Mouse (Mus musculus) left cerebral cortex, adult 8-10 months (tissue): Measurements from ENCODE around the gene Dop1a. TPM values are rescaled to one million over a fixed set of nuclear protein-coding genes. Genes with fewer than 3 reads are reported as not detected.

Experiments
- DNase-seq, 2 experiments: peaks; one replicate each; pipeline ENCODE4 v3.0.0; 2022; ENCODE audit warnings: low spot score in 2 of 2
- total RNA-seq, 4 experiments: library from RNA; stranded (reverse); gene quantifications; 2 replicates each; pipeline ENCODE4 v1.2.4; 2022

Gene Dop1a
- 10 to 100 TPM; 53.2 to 62.0 (median 57.5) TPM for total RNA-seq

DNA sequence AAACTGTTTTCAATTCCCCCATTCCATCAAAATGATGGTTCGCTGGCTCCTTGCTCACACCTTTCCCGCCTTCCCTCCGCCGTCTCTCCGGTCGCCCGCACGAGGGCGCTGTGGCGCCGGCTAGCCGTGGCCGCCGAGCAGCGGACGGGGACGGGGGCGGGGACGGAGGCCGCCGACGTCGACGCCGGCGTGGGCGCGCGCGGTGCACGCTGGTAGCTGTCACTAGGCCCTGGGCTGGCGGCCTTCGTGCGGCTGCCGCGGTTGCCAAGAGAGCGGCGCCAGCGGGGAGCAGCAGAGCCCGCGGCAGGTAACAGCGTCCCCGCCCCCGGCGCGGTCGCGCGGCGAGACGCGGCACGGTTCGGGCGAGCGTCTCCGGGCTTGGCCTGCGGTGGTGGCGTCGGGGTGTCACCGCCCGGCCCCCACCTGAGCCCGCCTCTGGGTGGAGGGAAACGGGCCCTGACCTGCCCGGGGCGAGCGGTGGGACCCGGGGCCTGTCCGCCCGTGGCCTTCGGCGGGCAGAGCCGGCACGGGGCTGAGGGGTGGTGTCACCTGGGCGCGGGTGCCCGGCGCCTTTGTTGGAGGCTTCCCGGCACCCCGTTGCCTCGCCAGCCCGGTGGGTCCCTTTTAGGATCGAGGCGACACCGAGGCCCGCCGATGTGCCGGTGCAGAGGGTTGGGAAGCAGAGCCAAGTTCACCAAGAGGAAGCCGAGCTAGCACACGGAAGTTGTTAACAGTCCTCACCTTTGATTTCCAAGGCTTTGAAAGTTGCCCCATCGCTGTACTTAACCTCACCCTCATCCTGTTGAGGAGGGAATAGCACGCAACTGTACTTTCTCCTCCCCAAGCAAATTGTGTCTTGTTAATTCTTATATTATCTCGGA lies at the start of gene Dop1a:
Dop1a (plus strand) TSS at position 165 of the 881 bp plus-strand sequence.
- DNase-seq = peak; percentile 68 to 84

DNA sequence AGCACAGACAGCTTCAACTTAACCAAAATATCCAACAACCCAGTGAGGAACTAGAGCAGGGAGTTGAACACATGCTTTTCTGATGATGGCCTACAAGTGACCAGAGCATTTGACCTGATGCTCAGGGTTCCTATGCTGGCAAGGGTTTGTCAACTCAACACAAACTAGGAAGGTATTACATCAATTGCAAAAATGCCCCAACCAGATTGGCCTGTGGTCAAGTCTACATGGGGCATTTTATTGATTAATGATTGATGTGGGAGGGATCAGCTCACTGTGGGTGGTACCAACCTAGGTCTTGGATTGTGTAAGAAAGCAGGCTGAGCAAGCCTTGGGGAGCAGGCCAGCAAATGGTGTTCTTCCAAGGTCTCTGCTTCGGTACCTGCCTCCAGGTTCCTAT lies 49.0 kb upstream of the Dop1a start:
- no peak for DNase-seq

DNA sequence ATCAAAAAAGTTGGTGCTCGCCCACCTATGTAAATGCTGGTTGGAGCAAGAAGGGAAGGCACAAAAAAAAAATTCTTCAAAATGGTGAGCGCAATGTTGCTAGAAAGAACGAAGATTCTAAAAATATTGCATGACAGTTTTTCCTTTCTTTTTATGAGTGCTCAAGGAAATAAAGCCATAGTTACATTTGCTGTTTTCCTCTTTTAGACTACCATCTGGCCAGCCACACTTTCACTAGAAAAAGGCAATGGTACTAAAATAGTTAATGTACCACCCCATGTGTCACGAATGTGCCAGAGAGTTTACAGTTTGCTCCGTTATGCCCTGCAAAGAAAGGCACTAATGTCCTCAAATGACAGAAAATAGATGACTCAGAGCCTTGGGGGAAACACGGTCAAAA lies 47.6 kb upstream of the Dop1a start:
- peak in 1 of 2 experiments; percentile 22 for DNase-seq

DNA sequence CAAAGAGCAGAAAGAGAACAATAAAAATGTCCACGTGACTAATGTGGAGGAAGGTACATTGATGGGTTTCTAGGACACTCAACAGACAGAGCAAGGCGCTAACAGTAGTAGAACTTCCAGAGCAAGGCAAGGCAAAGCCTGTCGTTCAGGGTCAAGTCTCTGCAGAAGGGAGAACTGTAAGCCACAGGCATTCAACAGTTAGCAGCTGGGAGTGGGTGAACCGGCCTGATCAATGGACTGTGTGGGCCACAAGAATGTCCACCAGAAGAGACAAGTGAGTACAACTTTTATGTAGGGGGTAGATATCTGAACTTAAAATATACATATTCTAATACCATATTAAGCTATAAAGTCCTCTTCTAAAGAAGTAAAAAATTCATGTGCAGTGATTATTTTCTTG lies 43.6 kb upstream of the Dop1a start:
- DNase-seq = no peak

DNA sequence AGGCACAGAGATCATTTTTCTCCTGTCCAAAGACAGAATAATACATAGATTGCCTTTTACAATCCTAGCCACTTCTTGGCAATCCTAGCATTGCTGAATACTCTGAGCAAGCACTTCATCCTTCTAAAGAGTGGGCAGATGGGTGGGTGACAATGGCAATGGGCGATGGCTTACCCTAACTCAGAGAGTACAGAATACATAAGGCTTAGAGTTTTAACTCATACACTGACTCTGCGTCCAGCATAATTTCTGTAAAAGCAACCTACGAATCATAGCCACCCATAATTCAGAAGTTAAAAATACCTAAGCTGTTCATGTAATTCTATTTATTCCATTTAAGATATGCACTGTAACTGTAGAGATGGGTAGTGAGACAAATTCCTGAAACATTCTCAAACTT lies 31.4 kb upstream of the Dop1a start:
- DNase-seq = no peak

DNA sequence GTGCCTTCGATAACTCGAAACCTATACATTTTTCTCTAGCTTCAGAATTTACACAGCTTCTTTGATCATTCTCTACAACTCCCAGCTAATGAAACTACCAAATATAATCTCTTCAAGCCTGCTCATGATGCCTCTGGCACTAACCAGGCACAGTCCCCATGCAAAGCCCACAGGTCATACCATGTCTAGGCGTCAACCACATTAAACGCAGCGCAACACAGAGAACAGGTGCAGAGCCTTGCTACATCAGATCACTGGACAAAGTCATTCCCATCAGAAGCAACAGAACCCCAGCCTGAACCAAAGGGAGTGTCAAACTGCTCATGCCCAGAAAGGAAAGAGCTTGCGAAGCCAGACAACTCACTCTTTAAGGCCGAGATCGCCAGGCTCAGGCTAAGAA lies 30.3 kb upstream of the Dop1a start:
- DNase-seq = no peak

DNA sequence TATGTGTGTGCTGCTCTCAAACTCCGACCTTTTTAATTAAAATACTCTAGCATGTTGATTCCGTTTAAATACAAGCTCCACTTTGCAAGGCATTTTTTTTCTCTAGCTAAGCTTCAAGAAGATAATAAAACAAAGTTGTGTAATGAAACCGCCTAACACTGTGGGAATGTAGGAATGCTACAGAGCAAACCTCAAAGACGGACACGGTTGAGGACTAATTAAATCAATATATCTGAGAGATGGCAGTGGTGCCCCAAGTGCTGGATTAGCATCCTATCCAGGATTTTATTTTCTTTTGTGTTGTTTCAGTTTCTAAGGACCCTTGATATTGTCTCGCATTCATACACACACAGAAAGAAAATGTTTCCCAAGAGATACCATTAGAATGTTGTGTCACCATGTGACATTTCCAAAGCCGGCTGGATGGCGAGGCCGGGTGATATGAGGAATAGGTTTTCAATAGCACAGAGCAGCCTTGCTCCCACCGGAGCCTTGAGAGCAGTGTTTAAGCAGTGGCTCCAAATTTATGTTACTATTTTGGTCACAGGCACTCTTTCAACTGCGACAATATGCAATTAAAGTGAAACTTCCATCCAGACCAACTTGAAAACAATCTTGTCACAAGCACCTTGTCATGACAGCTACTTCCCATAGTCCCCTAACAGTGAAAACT lies 28.5 kb upstream of the Dop1a start:
- no peak for DNase-seq

DNA sequence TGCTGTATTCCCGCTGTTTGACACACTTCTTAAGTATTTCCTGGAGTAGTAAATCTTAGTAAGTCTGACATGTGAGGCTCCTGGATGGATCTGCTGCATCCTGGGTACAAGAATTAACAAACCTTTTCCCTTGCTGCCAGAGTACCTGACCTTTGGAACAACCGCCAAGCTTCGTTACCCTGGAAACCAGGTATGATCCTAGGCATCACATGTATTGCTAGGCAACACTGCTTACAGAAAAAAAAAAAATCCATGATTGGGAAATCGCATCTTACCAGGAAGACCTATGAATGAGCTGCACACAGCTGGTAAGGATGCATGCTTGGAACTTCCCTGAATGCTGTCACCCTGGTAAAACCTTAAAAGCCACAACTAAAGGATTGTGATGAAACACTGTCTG lies 24.7 kb upstream of the Dop1a start:
- no peak for DNase-seq

DNA sequence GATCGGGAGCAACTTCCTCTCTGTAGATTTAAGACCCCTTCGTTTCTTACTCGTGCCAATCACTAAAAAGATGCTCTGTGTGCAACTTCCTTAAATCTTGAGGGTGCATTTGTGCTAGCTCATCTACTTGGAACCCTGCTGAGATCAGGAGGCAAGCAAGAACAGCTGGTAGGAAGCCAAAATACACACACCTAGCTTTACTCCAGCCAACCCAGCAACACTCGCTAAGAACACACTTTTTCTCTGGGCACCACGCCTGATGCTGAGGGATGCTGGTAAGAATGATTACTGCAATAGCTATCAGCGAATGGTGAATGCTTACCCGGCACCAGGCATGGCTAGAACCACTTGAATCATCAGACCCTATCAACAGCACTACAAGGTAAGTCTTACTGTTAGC lies 20.1 kb upstream of the Dop1a start:
- DNase-seq = no peak

DNA sequence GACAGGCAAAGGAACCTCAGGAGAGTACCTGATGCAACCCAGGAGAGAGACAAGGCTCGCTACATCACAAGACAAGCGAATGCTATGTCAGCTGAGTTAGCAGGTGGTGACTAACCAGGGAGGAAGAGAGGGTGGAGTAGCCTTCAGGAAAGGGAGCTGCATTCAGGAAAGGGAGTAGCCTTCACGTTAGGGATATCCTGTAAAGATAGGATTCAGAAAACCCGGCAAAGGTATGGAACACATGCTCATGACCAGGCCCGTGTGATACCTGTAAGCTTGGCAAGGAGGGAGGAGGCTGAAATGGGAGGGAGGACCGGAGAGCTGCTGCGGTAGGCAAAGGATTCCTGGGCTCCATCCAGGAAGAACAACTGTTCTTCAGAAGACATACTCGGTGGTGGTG lies 19.5 kb upstream of the Dop1a start:
- DNase-seq = no peak

DNA sequence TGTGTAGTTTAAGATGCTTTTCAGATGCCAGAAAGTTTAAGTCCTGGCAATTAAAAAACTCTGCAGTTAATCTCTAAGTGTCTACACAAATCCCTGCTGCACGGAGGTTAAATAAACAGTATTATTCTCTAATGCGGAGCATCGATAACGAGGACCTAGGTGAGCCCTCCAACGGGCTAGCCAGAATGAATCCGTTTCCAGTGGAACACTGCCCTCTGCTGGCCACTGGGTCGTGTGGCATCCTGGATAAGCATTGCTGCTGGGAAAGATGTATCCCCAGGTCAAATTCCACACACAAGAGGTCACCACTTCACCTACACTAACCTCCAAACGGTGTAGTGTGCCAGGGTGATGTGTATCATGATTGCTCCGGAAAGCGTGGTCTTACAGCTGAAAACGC lies 17.4 kb upstream of the Dop1a start:
- peak in 1 of 2 experiments; percentile 65 for DNase-seq

DNA sequence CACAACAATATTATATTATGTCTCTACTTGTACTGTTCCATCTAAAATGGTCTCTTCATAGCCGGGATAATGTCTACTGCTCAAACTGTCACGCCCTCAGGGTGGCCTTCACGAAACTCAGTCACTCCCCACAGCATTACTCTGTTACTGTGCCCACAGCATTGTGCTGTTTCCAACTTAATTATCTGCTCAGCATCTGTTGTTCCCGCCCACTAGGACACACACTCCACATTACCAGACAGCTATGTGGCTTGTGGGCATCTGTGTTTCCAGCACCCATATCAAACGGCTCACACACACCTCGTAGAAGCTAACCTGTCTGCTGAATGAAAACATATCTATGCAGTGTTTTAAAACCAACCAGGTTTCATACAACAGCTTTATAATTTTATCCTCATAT lies 15.9 kb upstream of the Dop1a start:
- DNase-seq = peak; percentile 12 to 57

DNA sequence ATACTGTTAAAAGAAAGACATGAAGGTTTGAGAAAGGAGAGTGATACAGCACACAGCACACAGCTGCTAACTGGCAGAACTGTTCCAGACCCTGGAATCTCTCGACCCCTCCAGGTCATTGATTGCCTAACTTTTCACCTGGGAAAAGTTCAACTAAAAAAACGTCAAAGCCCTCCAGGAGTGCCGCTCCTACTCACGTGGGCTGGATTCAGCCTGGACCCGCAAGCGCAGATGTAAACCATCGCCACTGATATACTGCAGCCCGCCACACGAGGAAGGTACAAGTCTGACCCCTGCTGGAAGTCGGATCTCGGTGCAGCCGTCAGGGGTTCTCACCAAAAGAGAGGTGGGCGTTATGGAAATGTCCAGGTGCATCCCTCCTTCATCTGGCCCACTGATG lies 15.3 kb upstream of the Dop1a start:
- peak in 1 of 2 experiments; percentile 37 for DNase-seq

DNA sequence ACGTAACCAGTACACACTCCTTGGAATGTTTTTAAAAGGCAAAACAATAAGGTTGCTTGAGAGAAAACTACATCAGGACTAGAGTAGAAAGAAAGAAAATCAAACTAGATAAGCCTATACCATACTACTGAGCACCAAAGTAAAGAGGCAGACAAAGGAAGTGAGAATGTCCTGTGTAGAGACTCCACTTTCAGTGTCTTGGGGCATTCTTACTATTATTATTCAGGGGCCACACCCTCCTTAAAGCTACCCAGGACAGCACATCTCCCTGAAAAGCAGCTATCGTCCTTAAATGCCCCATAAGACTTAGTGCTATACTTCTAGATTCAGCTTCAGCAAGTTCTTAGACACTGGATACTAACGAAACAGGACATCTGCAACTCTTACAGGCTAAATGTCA lies 13.3 kb upstream of the Dop1a start:
- DNase-seq = no peak

DNA sequence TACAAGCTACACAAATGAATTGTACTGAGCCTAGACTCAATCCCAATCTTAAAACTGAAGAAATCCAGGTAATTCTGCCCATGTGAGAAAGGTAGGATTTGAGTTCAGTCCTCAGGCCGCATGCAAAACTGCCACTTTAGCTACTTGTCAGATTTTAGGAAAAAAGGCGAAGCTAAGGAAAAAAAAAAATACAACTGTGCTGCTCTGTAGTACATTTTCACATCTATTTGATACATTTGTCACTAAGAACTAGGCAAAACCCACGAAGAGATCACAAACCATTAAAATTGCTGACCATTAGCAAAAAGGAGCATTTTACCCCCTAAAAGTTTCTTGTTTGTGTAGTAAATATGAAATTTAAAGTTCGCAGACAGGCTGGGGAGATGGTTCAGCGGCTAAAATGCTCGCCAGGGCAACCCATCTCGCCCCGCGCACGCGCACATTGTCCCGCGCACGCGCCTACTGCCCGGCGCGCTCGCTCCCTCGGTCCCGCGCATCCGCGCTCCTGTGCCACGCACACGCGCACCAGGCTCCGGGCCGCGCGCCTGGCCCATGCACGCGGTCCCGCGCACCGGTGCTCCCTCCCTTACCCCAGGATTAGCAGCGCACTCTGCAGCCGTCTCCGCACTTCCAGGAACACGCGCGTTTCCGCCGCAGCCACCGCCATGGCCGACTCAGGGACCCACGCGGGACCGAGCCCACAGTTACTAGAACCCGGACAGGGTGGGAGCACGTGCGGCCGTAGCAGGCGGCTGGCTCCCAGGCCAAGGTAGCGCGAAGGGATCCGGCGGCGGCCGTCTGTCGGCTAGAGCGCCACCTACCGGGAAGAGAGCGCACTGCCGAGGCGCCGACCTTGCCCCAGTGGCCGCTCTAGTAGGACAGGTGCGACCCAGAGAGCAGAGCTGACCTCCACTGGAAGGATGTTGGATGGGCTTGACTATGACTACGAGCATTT lies 2.5 kb upstream of the Dop1a start, which contains the start of gene Ube2cbp:
Ube2cbp (minus strand) TSS at position 800 of the 955 bp plus-strand sequence.
- peak; percentile 81 to 82 for DNase-seq

DNA sequence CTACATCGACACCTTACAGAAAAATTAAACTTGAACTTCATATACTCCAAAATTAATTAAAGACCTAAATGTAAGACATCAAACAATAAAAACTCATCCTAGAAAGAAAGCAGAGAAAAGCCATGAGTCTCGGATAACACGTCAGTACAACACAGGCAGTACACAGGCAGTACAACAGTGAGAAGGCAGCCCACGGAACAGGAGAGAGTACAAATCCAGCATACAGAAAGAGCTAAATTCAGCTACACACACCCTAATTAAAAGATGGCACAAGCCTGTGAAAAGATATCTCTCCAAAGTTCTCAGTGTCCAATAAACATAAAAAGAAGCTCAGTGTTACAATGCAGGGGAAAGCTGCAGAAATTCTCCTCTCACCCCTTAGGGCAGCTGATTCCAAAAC lies 9.0 kb downstream of the Dop1a start:
- no peak for DNase-seq

DNA sequence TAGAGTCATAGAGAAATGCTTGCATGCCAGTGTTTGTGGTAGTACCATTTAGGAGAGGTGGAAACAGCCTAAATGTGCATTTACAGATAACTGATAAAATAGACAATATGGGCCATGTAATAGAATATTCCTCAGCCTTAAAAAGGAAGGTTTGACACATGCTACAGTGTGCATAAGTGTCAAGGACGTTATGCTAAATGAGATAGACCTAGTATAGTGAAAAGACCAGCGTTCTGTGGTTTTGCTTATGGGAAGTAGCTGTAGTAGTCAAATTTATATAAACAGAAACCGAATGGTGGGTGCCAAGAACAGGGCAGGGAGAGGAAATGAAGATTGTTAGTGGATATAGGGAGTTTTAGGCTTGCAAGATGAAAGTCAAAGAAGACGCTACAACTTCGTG lies 9.8 kb downstream of the Dop1a start:
- DNase-seq = no peak

DNA sequence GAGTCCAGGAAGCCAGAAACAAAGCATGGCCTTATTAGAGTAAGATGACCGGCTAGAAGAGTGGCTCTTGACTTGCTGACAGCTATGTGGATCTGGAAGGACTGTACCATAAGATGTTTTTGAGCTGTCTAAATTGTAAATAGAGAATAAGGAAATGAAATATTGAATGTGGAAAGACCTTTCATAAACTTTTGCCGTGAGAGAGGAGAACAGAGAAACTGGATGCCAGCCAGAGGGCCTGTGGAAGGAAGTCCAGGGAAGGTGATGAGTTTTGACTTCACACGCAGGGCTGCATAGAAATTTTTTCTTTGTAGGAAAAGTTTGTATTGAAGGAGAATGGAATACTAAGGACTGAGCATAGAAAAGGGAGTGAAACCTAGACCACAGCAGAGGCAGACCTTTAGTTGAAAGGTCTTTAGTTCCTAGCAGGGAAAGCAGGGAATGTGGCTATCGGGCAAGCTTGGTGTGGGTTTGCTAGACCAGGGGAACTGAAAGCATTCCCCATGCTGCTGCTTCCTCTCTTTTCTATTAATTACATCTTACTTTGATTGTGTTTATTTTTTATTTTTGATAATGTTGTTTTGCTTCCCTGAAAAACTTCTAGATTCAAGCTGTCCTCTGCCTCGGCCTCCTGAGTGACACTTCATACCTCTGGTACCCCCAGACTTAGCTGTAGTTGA lies 11.6 kb downstream of the Dop1a start:
- DNase-seq = no peak

DNA sequence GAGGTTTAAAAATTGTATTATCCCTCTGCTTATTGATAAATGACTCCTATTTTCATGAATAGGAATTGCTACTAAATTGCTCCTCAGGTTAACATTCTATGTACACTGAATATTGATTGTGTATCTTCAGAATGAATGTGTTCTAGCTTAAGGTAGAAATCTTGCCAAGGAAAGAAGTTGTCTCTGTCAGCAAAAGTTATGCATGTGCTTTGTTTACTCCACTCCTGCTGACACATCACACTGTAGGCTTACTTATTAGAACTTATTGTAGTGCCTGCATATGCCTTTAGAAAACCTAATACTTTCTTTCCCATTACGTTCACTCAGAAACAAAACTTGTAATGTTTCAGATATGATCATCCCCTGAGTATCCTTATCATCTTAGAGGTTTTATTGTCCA lies 15.3 kb downstream of the Dop1a start:
- DNase-seq = no peak

DNA sequence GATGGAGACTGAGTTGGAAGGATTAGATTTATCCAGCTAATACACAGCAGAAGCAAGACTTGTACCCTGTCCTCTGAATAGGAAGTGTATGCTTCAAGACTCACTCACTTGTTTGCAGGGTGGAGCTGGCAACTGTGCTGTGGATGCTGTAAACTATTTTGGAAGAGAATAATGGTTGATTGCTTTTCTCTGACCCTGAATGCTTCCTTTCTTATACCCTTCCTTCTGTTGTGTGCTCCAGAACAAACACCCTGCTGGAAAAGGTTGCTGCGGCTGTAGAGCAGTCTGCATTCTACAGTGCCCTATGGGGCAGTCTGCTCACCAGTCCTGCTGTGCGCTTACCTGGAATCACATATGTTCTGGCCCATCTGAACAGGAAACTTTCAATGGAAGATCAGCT lies 24.8 kb downstream of the Dop1a start:
- no peak for DNase-seq

DNA sequence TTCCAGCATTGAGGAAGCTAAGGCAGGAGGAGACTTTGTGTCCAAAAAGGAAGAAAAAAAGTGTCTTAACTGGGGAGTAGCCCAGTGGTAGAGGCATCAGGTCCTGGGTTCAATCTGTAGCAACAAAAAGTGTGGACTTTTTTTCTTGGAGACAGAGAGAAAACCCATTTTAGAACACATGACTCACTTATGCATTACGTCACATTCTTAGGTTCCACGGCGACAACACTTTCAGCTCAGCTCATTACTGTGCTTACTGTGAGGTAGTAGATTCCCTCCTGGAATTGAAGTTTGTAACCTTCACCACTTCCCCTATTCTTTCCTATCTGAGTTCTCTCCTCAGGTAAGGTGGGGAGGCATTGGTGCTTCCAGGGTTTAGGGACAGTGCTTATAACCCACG lies 29.3 kb downstream of the Dop1a start:
- no peak for DNase-seq
